Mouse (Mus musculus) spleen, adult 2 months (tissue): ENCODE data around the gene Nsd1.

Experiments
- CTCF ChIP-seq: fragments of 200-500 bp; IDR thresholded peaks from 2 replicates; pipeline ENCODE4 v1.5.1; 2011; ENCODE audit warnings: mild to moderate bottlenecking, inconsistent platforms; ENCODE audit not compliant: insufficient read depth, insufficient read length, insufficient replicate concordance; ENCODE audit errors: extremely low read depth
- POLR2A ChIP-seq: fragments of 200-500 bp; IDR thresholded peaks from 2 replicates; pipeline ENCODE4 v1.6.1; 2011; ENCODE audit warnings: low read depth, low read length, inconsistent platforms

- no peak for TF ChIP-seq CTCF
- TF ChIP-seq POLR2A = no peak
These were observed 33.6 kb downstream of the Nsd1 start for GRCm38 (mm10) chr13:55243205-55243604.
